10 mouse cellular contexts compared by ENCODE assay signal in the genomic region with DNA sequence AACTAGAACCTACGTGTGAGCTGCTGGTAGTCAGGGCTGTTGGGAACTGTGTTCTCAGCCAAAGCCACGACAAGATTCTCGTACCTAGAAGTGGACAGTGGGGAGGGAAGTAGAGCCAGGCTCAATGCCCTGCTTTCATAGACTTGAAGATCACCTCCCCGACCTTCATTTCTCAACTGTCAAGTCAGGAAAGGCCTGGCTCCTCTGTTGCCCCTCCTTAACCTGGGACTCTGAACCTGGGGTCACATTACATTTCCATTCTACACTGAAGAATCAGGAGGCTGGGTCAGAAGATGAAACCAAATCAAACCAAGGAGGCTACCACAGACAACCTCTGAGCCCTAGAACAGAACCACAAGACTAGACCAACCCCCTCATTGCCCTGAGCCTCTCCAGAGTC. TPM values are rescaled to one million over a fixed set of nuclear protein-coding genes. Genes with fewer than 3 reads are reported as not detected.
DNase-seq lines count a peak whose midpoint lies in the region; ATAC-seq and TF ChIP-seq lines count a peak whose summit lies in the region.
"Had no signal": no experiment of that assay in that cellular context is flagged by ENCODE, and none has a peak within 500 bp of the region (broad histone marks: within the 10 kb centered on the region; RNA-seq: fewer than 3 reads in every experiment).

No protein-coding gene starts in this region.

- H3K9ac ChIP-seq in heart, postnatal 0 days (replicated peaks; ENCODE audit: low read depth, low read length) = 0 out of 2 replicates have a peak overlapping the region, but pooled peaks have one; percentile 7
- no peak overlapping the region for H3K9ac ChIP-seq in limb, embryonic 15.5 days

- H3K4me1 ChIP-seq in heart, postnatal 0 days (ENCODE audit: control insufficient read depth, insufficient read depth) = peaks cover 32% of the 10 kb centered on the region
- H3K4me1 ChIP-seq in bone marrow, adult 2 months (ENCODE audit: control insufficient read depth, insufficient read depth, low read length) = peaks cover 8% of the 10 kb centered on the region
- peaks cover 55% of the 10 kb centered on the region for H3K4me1 ChIP-seq in hindbrain, embryonic 10.5 days (replicated peaks)
- peaks cover 46% of the 10 kb centered on the region for H3K4me1 ChIP-seq in limb, embryonic 15.5 days
- H3K4me1 ChIP-seq in cerebellum, adult 2 months (ENCODE audit: control insufficient read depth, insufficient read depth, low read length) = no peaks in the 10 kb centered on the region; the same call in none of the 2 replicates

- TF ChIP-seq CTCF in heart, postnatal 0 days (IDR thresholded peaks at IDR 0.05; ENCODE audit: low read depth) = no peak
- no peak for TF ChIP-seq CTCF in bone marrow, adult 2 months (IDR thresholded peaks at IDR 0.05; ENCODE audit: control insufficient read depth, insufficient read depth, low read length)
- no peak for TF ChIP-seq CTCF in cerebellum, adult 2 months (IDR thresholded peaks at IDR 0.05; ENCODE audit: borderline replicate concordance, insufficient read depth, low read depth, low read length)

- TF ChIP-seq EP300 in heart, postnatal 0 days (IDR thresholded peaks at IDR 0.05; ENCODE audit: low read depth) = no peak

- peaks cover 15% of the 10 kb centered on the region for H3K36me3 ChIP-seq in heart, postnatal 0 days (replicated peaks; ENCODE audit: control insufficient read depth, insufficient read depth, low read length)
- H3K36me3 ChIP-seq in hindbrain, embryonic 10.5 days = peaks cover 28% of the 10 kb centered on the region
- H3K36me3 ChIP-seq in limb, embryonic 15.5 days = peaks cover 21% of the 10 kb centered on the region

- no peak for ATAC-seq in heart, postnatal 0 days (ENCODE audit: insufficient read depth, low read depth)
- no peak for ATAC-seq in limb, embryonic 15.5 days (ENCODE audit: insufficient number of reproducible peaks, low FRiP score, low TSS enrichment, low read depth)

- no peaks in the 10 kb centered on the region for H3K27me3 ChIP-seq in heart, postnatal 0 days (ENCODE audit: control insufficient read depth, insufficient read depth, low read length)
- peaks cover 34% of the 10 kb centered on the region for H3K27me3 ChIP-seq in hindbrain, embryonic 10.5 days (ENCODE audit: insufficient read depth, poor library complexity, severe bottlenecking)
- no peaks in the 10 kb centered on the region for H3K27me3 ChIP-seq in limb, embryonic 15.5 days
- H3K27me3 ChIP-seq in cerebellum, adult 2 months (ENCODE audit: control insufficient read depth, insufficient read depth, low read length) = no peaks in the 10 kb centered on the region

- peak overlapping the region; percentile 72 for H3K4me2 ChIP-seq in heart, postnatal 0 days (ENCODE audit: low read depth, low read length)
- peak overlapping the region; percentile 84; the same call in 1 of the 2 replicates for H3K4me2 ChIP-seq in limb, embryonic 15.5 days

- peak overlapping the region; percentile 57 for H3K4me3 ChIP-seq in heart, postnatal 0 days (ENCODE audit: low read depth, low read length)
- peak overlapping the region; percentile 93 for H3K4me3 ChIP-seq in bone marrow, adult 2 months (replicated peaks; ENCODE audit: control insufficient read depth, low read depth, low read length)
- peak overlapping the region; percentile 76 for H3K4me3 ChIP-seq in hindbrain, embryonic 10.5 days
- H3K4me3 ChIP-seq in limb, embryonic 15.5 days = peak overlapping the region; percentile 65
- no peak overlapping the region for H3K4me3 ChIP-seq in cerebellum, adult 2 months (replicated peaks; ENCODE audit: insufficient read depth, low read depth, low read length)

- no peak for TF ChIP-seq POLR2A in bone marrow, adult 2 months (IDR thresholded peaks at IDR 0.05; ENCODE audit: borderline replicate concordance, control insufficient read depth, low read depth, low read length)
- TF ChIP-seq POLR2A in cerebellum, adult 2 months (IDR thresholded peaks at IDR 0.05; ENCODE audit: borderline replicate concordance, insufficient read depth, low read length) = no peak

- H3K9me3 ChIP-seq in heart, postnatal 0 days (replicated peaks; ENCODE audit: control insufficient read depth, low read length) = no peaks in the 10 kb centered on the region
- H3K9me3 ChIP-seq in hindbrain, embryonic 10.5 days = no peaks in the 10 kb centered on the region
- no peaks in the 10 kb centered on the region for H3K9me3 ChIP-seq in limb, embryonic 15.5 days

- H3K27ac ChIP-seq in heart, postnatal 0 days (ENCODE audit: low read depth) = no peak overlapping the region
- no peak overlapping the region for H3K27ac ChIP-seq in bone marrow, adult 2 months (ENCODE audit: control insufficient read depth, insufficient read depth, low read depth, low read length, poor library complexity)
- H3K27ac ChIP-seq in hindbrain, embryonic 10.5 days = peak overlapping the region; percentile 93; the same call in 1 of the 2 replicates
- no peak overlapping the region for H3K27ac ChIP-seq in limb, embryonic 15.5 days
- H3K27ac ChIP-seq in cerebellum, adult 2 months (ENCODE audit: insufficient read depth, low read length) = no peak overlapping the region

- WGBS in heart, postnatal 0 days = 47% methylated on average over 4 of the region's 4 CpGs
- 52% methylated on average over 4 of the region's 4 CpGs for WGBS in bone marrow, adult 2 months
- 77% methylated on average over 4 of the region's 4 CpGs for WGBS in hindbrain, embryonic 10.5 days
- 70% methylated on average over 4 of the region's 4 CpGs for WGBS in limb, embryonic 15.5 days
- 76% methylated on average over 4 of the region's 4 CpGs for WGBS in cerebellum, adult 2 months

- peak; percentile 4 for DNase-seq in heart, postnatal 0 days (ENCODE audit: low spot score)
- DNase-seq in heart, adult 8-10 months (ENCODE audit: low spot score) = no peak
- DNase-seq in hindbrain, embryonic 10.5 days (ENCODE audit: low spot score) = no peak
- no peak for DNase-seq in left cerebral cortex, adult 11 months (ENCODE audit: low spot score)
- DNase-seq in cerebellum, adult 2 months = no peak
- no peak for DNase-seq in ovary, postnatal 10 days (ENCODE audit: low spot score)
- DNase-seq: heart, postnatal 10 days; left cerebral cortex, postnatal 4 days had no signal

RNA-seq across cellular contexts. Expression of a gene that starts 1.5 kb away (rescaled TPM):
- 18.7 and 27.0 TPM in 2 replicates for total RNA-seq in heart, postnatal 0 days (2014; rRNA removed; ENCODE audit: low replicate concordance)
- polyA plus RNA-seq in heart, postnatal 0 days (2015; fragmentation: Nextera tagmentation; extraction: Ambion mirVana) = 7.3 and 8.8 TPM in 2 replicates
- total RNA-seq in heart, adult 8-10 months (2022) = not detected
- polyA plus RNA-seq in bone marrow, adult 2 months (2011; ENCODE audit: insufficient read depth, insufficient read length, low replicate concordance, missing spikeins) = 88.6 and 105 TPM in 2 replicates
- polyA plus RNA-seq in hindbrain, embryonic 10.5 days (2016; fragmentation: Nextera tagmentation; extraction: Ambion mirVana) = 47.2 and 50.5 TPM in 2 replicates
- polyA plus RNA-seq in limb, embryonic 15.5 days (2015; fragmentation: Nextera tagmentation; extraction: Ambion mirVana) = 35.2 and 37.5 TPM in 2 replicates
- 2.8 and 3.2 TPM in 2 replicates for polyA plus RNA-seq in cerebellum, adult 2 months (2012; rRNA removed)

RNA-seq across cellular contexts. Expression of a gene that starts 5.2 kb away (rescaled TPM):
- 26.6 and 44.0 TPM in 2 replicates for total RNA-seq in heart, postnatal 0 days (2014; rRNA removed; ENCODE audit: low replicate concordance)
- polyA plus RNA-seq in heart, postnatal 0 days (2015; fragmentation: Nextera tagmentation; extraction: Ambion mirVana) = 81.7 and 82.4 TPM in 2 replicates
- total RNA-seq in heart, adult 8-10 months (2022) = 10 to 100 TPM; 28.7 to 39.4 (median 32.4) TPM
- polyA plus RNA-seq in bone marrow, adult 2 months (2011; ENCODE audit: insufficient read depth, insufficient read length, low replicate concordance, missing spikeins) = 37.7 and 76.5 TPM in 2 replicates
- 45.2 and 50.9 TPM in 2 replicates for polyA plus RNA-seq in hindbrain, embryonic 10.5 days (2016; fragmentation: Nextera tagmentation; extraction: Ambion mirVana)
- polyA plus RNA-seq in limb, embryonic 15.5 days (2015; fragmentation: Nextera tagmentation; extraction: Ambion mirVana) = 78.9 and 81.9 TPM in 2 replicates
- 133 and 137 TPM in 2 replicates for polyA plus RNA-seq in cerebellum, adult 2 months (2012; rRNA removed)

RNA-seq across cellular contexts. Expression of a gene that starts 8.8 kb away (rescaled TPM):
- total RNA-seq in heart, postnatal 0 days (2014; rRNA removed; ENCODE audit: low replicate concordance) = 4.6 TPM in 1 of 2 replicates, not detected in the other
- 0.80 and 1.1 TPM in 2 replicates for polyA plus RNA-seq in heart, postnatal 0 days (2015; fragmentation: Nextera tagmentation; extraction: Ambion mirVana)
- 1 to 10 TPM in 1 of 4 experiments, under 1 TPM in 3; 0.25 to 1.0 (median 0.52) TPM for total RNA-seq in heart, adult 8-10 months (2022)
- 1.5 TPM in 1 of 2 replicates, not detected in the other for polyA plus RNA-seq in bone marrow, adult 2 months (2011; ENCODE audit: insufficient read depth, insufficient read length, low replicate concordance, missing spikeins)
- 0.76 and 0.93 TPM in 2 replicates for polyA plus RNA-seq in hindbrain, embryonic 10.5 days (2016; fragmentation: Nextera tagmentation; extraction: Ambion mirVana)
- 4.1 and 6.8 TPM in 2 replicates for polyA plus RNA-seq in limb, embryonic 15.5 days (2015; fragmentation: Nextera tagmentation; extraction: Ambion mirVana)
- polyA plus RNA-seq in cerebellum, adult 2 months (2012; rRNA removed) = 15.8 and 17.7 TPM in 2 replicates

RNA-seq across cellular contexts. Expression of a gene that starts 14.4 kb away (rescaled TPM):
- total RNA-seq in heart, postnatal 0 days (2014; rRNA removed; ENCODE audit: low replicate concordance) = 2.8 TPM in 1 of 2 replicates, not detected in the other
- not detected in 2 replicates for polyA plus RNA-seq in heart, postnatal 0 days (2015; fragmentation: Nextera tagmentation; extraction: Ambion mirVana)
- not detected for total RNA-seq in heart, adult 8-10 months (2022)
- 1.1 TPM in 1 of 2 replicates, not detected in the other for polyA plus RNA-seq in bone marrow, adult 2 months (2011; ENCODE audit: insufficient read depth, insufficient read length, low replicate concordance, missing spikeins)
- polyA plus RNA-seq in hindbrain, embryonic 10.5 days (2016; fragmentation: Nextera tagmentation; extraction: Ambion mirVana) = not detected in 2 replicates
- polyA plus RNA-seq in limb, embryonic 15.5 days (2015; fragmentation: Nextera tagmentation; extraction: Ambion mirVana) = not detected in 2 replicates
- polyA plus RNA-seq in cerebellum, adult 2 months (2012; rRNA removed) = not detected in 2 replicates
- total RNA-seq: left cerebral cortex, postnatal 4 days had no signal

RNA-seq across cellular contexts. Expression of a gene that starts 25.6 kb away (rescaled TPM):
- total RNA-seq in heart, postnatal 0 days (2014; rRNA removed; ENCODE audit: low replicate concordance) = 25.7 and 67.0 TPM in 2 replicates
- 109 TPM in 2 replicates for polyA plus RNA-seq in heart, postnatal 0 days (2015; fragmentation: Nextera tagmentation; extraction: Ambion mirVana)
- total RNA-seq in heart, adult 8-10 months (2022) = 10 to 100 TPM; 25.4 to 34.9 (median 31.1) TPM
- polyA plus RNA-seq in bone marrow, adult 2 months (2011; ENCODE audit: insufficient read depth, insufficient read length, low replicate concordance, missing spikeins) = 60.9 and 83.6 TPM in 2 replicates
- polyA plus RNA-seq in hindbrain, embryonic 10.5 days (2016; fragmentation: Nextera tagmentation; extraction: Ambion mirVana) = 55.9 and 65.7 TPM in 2 replicates
- polyA plus RNA-seq in limb, embryonic 15.5 days (2015; fragmentation: Nextera tagmentation; extraction: Ambion mirVana) = 394 and 952 TPM in 2 replicates
- polyA plus RNA-seq in cerebellum, adult 2 months (2012; rRNA removed) = 18.0 and 21.1 TPM in 2 replicates
